Mouse (Mus musculus) midbrain, embryonic 11.5 days (tissue): ENCODE measurements around the gene Fam180a. TPM values are rescaled to one million over a fixed set of nuclear protein-coding genes. Genes with fewer than 3 reads are reported as not detected.
"Not testable (repeated sequence)": the region's sequence is repeated elsewhere in the genome, so short reads cannot be mapped to it uniquely, and the experiment has no call there.

ENCODE experiments used
- ATAC-seq: fragments of 200-750 bp; cut with Nextera tagmentation; 2 replicates; pipeline ENCODE4 v1.8.0; 2017; ENCODE audit warnings: moderate TSS enrichment, moderate library complexity; ENCODE audit not compliant: low FRiP score
- DNase-seq: peaks from one replicate; pipeline ENCODE4 v3.0.0; 2015; ENCODE audit warnings: low spot score; ENCODE audit errors: missing footprints
- H3K27ac ChIP-seq: fragments of 300-500 bp; sonication (generic); 2 replicates; pipeline ENCODE4 v1.5.1; 2014; ENCODE audit warnings: low read depth, low read length
- H3K27me3 ChIP-seq: fragments of 300-500 bp; sonication (generic); 2 replicates; pipeline ENCODE4 v1.6.1; 2014; ENCODE audit warnings: mild to moderate bottlenecking, low read length, moderate library complexity, mixed read lengths; ENCODE audit not compliant: control insufficient read depth, insufficient read depth
- H3K36me3 ChIP-seq: fragments of 300-500 bp; sonication (generic); 2 replicates; pipeline ENCODE4 v1.6.1; 2014; ENCODE audit warnings: mild to moderate bottlenecking, low read length, moderate library complexity, mixed read lengths; ENCODE audit not compliant: control insufficient read depth, insufficient read depth
- H3K4me1 ChIP-seq: fragments of 300-500 bp; sonication (generic); 2 replicates; pipeline ENCODE4 v1.6.1; 2014; ENCODE audit warnings: low read length; ENCODE audit not compliant: control insufficient read depth, insufficient read depth
- H3K4me2 ChIP-seq: fragments of 300-500 bp; sonication (generic); 2 replicates; pipeline ENCODE4 v1.6.1; 2014; ENCODE audit warnings: mild to moderate bottlenecking, moderate library complexity
- H3K4me3 ChIP-seq: fragments of 300-500 bp; sonication (generic); 2 replicates; pipeline ENCODE4 v1.5.1; 2014; ENCODE audit warnings: low read depth, low read length
- H3K9ac ChIP-seq: fragments of 300-500 bp; sonication (generic); 2 replicates; pipeline ENCODE4 v1.6.1; 2014; ENCODE audit warnings: low read length
- H3K9me3 ChIP-seq: fragments of 300-500 bp; sonication (generic); 2 replicates; pipeline ENCODE4 v1.6.1; 2016; ENCODE audit warnings: low read length; ENCODE audit not compliant: control insufficient read depth
- WGBS: fragments of 180-500 bp; shearing (Covaris S2); extraction: QIAGEN DNeasy Blood & Tissue Kit; methylation state at CpG from one replicate; pipeline ENCODE4 v1.1.7; 2014; 5-methylcytosine and 5-hydroxymethylcytosine counted together
- polyA plus RNA-seq: library from polyadenylated mRNA; unstranded; fragments of >200 nt; fragmentation: Nextera tagmentation; extraction: Ambion mirVana; gene quantifications from 2 replicates; pipeline ENCODE4 v1.2.1, GENCODE M21; 2014

Fam180a gene
- polyA plus RNA-seq: not detected in 2 replicates

GRCm38 (mm10) chr6:35326111-35326515 lies at the start of gene Fam180a:
TSS of gene Fam180a (minus strand) at chr6:35326141.
- 91% methylated on average over 9 of the region's 9 CpGs for WGBS
- Histone ChIP-seq H3K27ac (no peak within 1 kb of the TSS), H3K4me2 (no peak within 1 kb of the TSS), H3K9ac (no peak within 1 kb of the TSS), H3K4me1 (no peaks in the 10 kb centered on the region), H3K27me3 (no peaks in the 10 kb centered on the region), H3K4me3 (no peak within 1 kb of the TSS), H3K36me3 (no peaks in the 10 kb centered on the region), H3K9me3 (no peaks in the 10 kb centered on the region)
- DNase-seq (peak; percentile 28), ATAC-seq (no peak)

DNA sequence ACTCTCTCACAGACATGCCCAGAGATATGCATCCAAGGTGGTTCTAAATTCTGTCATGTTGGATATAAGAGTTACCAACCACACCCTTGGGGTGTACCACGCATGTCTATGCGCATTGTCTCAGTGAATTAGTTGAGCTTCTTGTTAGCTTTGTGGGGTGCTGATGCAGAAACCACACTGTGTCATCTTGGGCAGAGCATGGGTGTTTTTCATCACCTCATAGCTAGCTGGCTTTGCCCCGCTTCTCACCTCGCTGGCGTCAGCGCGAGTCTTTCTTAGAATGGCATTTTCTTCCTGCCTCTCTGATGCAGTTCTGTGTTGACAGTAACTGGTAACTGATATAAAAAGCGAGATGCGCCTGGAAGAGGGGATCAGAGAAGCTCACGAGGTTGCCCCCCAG lies 48.1 kb upstream of the Fam180a start:
- no peaks in the 10 kb centered on the region for H3K4me1 ChIP-seq
- 92% methylated on average over 10 of the region's 10 CpGs for WGBS
- no peak overlapping the region for H3K9ac ChIP-seq
- no peak overlapping the region for H3K4me3 ChIP-seq
- H3K36me3 ChIP-seq: no peaks in the 10 kb centered on the region
- ATAC-seq (no peak), DNase-seq (no peak)
- no peaks in the 10 kb centered on the region for H3K9me3 ChIP-seq
- no peak overlapping the region for H3K27ac ChIP-seq
- no peaks in the 10 kb centered on the region for H3K27me3 ChIP-seq
- no peak overlapping the region for H3K4me2 ChIP-seq

GRCm38 (mm10) chr6:35370356-35370755 lies 44.4 kb upstream of the Fam180a start:
- ATAC-seq (no peak), DNase-seq (peak; percentile 69)

GRCm38 (mm10) chr6:35369578-35370282 lies 43.8 kb upstream of the Fam180a start:
- not testable (repeated sequence) for H3K27me3 ChIP-seq, DNase-seq, H3K4me1 ChIP-seq, H3K27ac ChIP-seq, ATAC-seq, H3K36me3 ChIP-seq, H3K9me3 ChIP-seq, H3K9ac ChIP-seq, H3K4me2 ChIP-seq, H3K4me3 ChIP-seq
- WGBS: 95% methylated on average over 14 of the region's 18 CpGs

More at GRCm38 (mm10) chr6:35370356-35370755, 44.4 kb upstream of the Fam180a start:
- H3K9ac ChIP-seq: no peak overlapping the region
- H3K9me3 ChIP-seq: no peaks in the 10 kb centered on the region
- H3K27ac ChIP-seq: no peak overlapping the region
- H3K4me1 ChIP-seq: no peaks in the 10 kb centered on the region
- H3K36me3 ChIP-seq: no peaks in the 10 kb centered on the region
- WGBS: 92% methylated on average over 7 of the region's 7 CpGs
- no peaks in the 10 kb centered on the region for H3K27me3 ChIP-seq
- no peak overlapping the region for H3K4me3 ChIP-seq
- H3K4me2 ChIP-seq: no peak overlapping the region

GRCm38 (mm10) chr6:35362596-35362995 lies 36.7 kb upstream of the Fam180a start:
- no peaks in the 10 kb centered on the region for H3K9me3 ChIP-seq
- H3K4me1 ChIP-seq: no peaks in the 10 kb centered on the region
- DNase-seq: no peak
- no peaks in the 10 kb centered on the region for H3K36me3 ChIP-seq
- no peak for ATAC-seq
- no peak overlapping the region for H3K4me3 ChIP-seq
- no peak overlapping the region for H3K4me2 ChIP-seq
- H3K9ac ChIP-seq: no peak overlapping the region
- WGBS: 74% methylated on average over 9 of the region's 9 CpGs
- no peaks in the 10 kb centered on the region for H3K27me3 ChIP-seq
- no peak overlapping the region for H3K27ac ChIP-seq

DNA sequence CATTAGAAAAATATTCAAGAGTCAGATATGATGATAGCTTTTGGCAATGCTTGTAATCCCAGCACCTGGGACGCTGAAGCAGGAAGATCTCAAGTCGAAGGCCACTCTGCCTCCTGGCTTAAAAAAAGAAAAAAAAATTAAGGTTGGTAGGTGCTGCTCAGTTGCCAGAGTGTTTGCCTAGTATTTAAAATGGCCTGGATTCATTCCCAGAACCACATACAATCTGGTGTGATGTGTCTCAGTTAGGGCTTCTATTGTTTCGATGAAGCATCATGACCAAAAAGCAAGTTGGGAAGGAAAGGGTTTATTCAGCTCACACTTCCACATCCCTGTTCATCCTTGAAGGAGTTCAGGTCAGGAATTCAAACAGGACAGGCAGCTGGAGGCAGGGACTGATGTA lies 29.4 kb upstream of the Fam180a start:
- no peak for ATAC-seq
- Histone ChIP-seq H3K4me3 (no peak overlapping the region), H3K4me1 (peaks cover 11% of the 10 kb centered on the region), H3K36me3 (no peaks in the 10 kb centered on the region), H3K27me3 (no peaks in the 10 kb centered on the region), H3K27ac (no peak overlapping the region), H3K9me3 (no peaks in the 10 kb centered on the region), H3K9ac (no peak overlapping the region), H3K4me2 (no peak overlapping the region)
- DNase-seq: no peak
- 90% methylated on average over 3 of the region's 3 CpGs for WGBS

- peak; percentile 46 for ATAC-seq
- Histone ChIP-seq H3K27me3 (no peaks in the 10 kb centered on the region), H3K36me3 (no peaks in the 10 kb centered on the region), H3K4me1 (peaks cover 11% of the 10 kb centered on the region), H3K27ac (no peak overlapping the region), H3K4me3 (no peak overlapping the region), H3K4me2 (peak overlapping the region; percentile 17; the same call in 1 of the 2 replicates), H3K9me3 (no peaks in the 10 kb centered on the region), H3K9ac (no peak overlapping the region)
- DNase-seq: peak; percentile 93
- 11% methylated on average over 6 of the region's 6 CpGs for WGBS
Measured at GRCm38 (mm10) chr6:35354622-35354998, 28.7 kb upstream of the Fam180a start.

DNA sequence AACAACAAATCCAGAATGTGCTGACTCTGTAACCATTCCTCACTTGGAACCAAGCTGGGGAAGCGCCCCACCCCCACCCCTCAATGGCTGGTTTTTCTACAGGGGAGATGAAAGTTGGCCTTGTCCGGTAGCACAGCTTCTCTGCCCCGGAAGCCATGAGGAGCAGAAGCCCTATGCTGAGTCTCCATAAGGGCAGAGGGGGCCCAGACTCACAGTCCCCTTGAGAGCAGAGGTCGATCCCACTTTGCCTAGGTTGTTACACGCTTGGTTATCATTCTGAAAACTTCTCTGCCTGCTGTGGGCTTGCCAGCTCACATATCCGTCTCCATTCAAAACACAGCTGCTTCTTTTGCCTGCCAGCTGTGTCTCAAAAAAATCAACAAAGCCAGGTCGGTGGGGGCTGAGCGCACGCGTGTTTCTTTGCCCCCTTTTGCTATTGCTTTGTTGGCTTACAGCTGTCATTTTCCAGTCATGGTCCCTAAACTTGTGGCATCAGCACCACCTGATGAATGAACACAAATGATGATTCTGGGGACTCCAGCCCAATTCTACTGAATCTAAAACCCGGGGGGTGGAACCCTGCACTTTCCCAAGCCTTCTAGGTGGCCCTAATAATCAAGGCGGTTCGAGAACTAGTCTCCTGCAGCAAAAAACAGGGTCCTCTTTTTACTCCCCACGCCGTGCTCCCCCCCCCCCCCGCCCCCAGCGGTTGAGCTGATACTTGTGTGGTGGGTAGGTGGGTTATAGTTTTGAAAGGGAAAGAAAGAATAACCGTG lies 28.1 kb upstream of the Fam180a start:
- WGBS: 12% methylated on average over 17 of the region's 18 CpGs
- Histone ChIP-seq H3K4me2 (peak overlapping the region; percentile 17), H3K4me1 (peaks cover 11% of the 10 kb centered on the region), H3K27me3 (no peaks in the 10 kb centered on the region), H3K9me3 (no peaks in the 10 kb centered on the region), H3K9ac (no peak overlapping the region), H3K4me3 (no peak overlapping the region), H3K36me3 (no peaks in the 10 kb centered on the region), H3K27ac (0 out of 2 replicates have a peak overlapping the region, but pooled peaks have one; percentile 15)
- DNase-seq: peak; percentile 90
- ATAC-seq: peak; percentile 55; the same call in 1 of the 2 replicates

- no peaks in the 10 kb centered on the region for H3K36me3 ChIP-seq
- H3K4me3 ChIP-seq: no peak overlapping the region
- H3K4me1 ChIP-seq: peaks cover 11% of the 10 kb centered on the region
- 62% methylated on average over 5 of the region's 5 CpGs for WGBS
- H3K4me2 ChIP-seq: peak overlapping the region; percentile 17; the same call in 1 of the 2 replicates
- ATAC-seq (peak; percentile 40; the same call in 1 of the 2 replicates), DNase-seq (no peak)
- no peak overlapping the region for H3K9ac ChIP-seq
- no peaks in the 10 kb centered on the region for H3K27me3 ChIP-seq
- no peaks in the 10 kb centered on the region for H3K9me3 ChIP-seq
- H3K27ac ChIP-seq: no peak overlapping the region
Measured at GRCm38 (mm10) chr6:35353416-35353815, 27.5 kb upstream of the Fam180a start.
